ENCODE assay signal across 21 mouse cellular contexts in the genomic region with DNA sequence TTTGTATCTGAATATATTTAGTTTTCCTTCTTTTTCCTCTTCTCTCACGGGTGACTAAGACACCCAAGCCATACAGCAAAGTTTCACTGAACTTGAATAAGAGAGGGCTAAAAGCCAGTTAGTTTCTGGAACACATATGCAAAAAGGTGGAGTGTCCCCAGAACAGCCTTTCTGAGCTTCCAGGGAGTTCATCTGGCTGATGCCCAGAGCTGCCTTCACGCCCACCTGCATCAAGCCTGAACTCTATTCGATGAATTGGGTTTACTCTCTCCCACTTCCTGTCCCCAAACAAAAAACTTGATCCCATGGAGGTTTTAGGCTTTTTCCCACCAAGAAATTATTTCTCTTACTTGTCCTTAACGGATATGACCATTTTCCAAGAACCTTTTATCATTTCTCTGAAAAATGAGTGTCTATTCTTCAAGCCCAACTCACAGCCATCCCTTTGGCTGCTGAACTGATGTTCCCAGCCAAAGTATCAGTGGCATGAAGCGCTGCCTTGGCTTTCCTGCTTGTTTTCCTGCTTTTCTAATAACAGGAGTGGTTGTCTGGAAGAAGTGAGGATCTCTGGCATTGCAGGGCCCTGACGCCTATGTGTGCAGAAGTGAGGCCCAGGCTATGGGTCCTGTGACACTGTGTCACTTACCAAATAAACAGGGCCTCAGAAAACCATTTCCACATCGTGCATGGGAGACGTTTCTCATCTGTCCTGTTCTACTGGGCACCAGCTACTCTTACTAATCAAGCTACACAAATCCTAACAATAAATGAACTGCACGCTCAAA. TPM values are rescaled to one million over a fixed set of nuclear protein-coding genes. Genes with fewer than 3 reads are reported as not detected.
A peak's percentile ranks its signal among the peaks of the same experiment; 100 is the strongest.
DNase-seq lines count a peak whose midpoint lies in the region; ATAC-seq and TF ChIP-seq lines count a peak whose summit lies in the region.
"Had no signal": no experiment of that assay in that cellular context is flagged by ENCODE, and none has a peak within 500 bp of the region (broad histone marks: within the 10 kb centered on the region; RNA-seq: fewer than 3 reads in every experiment).

No protein-coding gene starts in this region.

- no peak overlapping the region for H3K4me3 ChIP-seq in gastrocnemius, adult 2 months
- no peak overlapping the region for H3K4me3 ChIP-seq in heart, embryonic 12.5 days
- H3K4me3 ChIP-seq in brown adipose tissue, adult 24 weeks (ENCODE audit: insufficient read depth, low read depth, low read length): no peak overlapping the region
- H3K4me3 ChIP-seq: embryonic facial prominence, embryonic 12.5 days; hindbrain, embryonic 13.5 days; intestine, embryonic 15.5 days had no signal

- H3K36me3 ChIP-seq in heart, embryonic 12.5 days: no peaks in the 10 kb centered on the region
- H3K36me3 ChIP-seq: embryonic facial prominence, embryonic 12.5 days; hindbrain, embryonic 13.5 days; intestine, embryonic 15.5 days had no signal

- peaks cover 16% of the 10 kb centered on the region for H3K27me3 ChIP-seq in heart, embryonic 12.5 days (replicated peaks)

- peak overlapping the region; percentile 17; the same call in 1 of the 2 replicates for H3K27ac ChIP-seq in gastrocnemius, adult 2 months
- no peak overlapping the region for H3K27ac ChIP-seq in heart, embryonic 12.5 days (ENCODE audit: poor library complexity, severe bottlenecking)
- peak overlapping the region; percentile 24 for H3K27ac ChIP-seq in brown adipose tissue, adult 24 weeks (replicated peaks; ENCODE audit: low read depth, low read length)
- H3K27ac ChIP-seq: embryonic facial prominence, embryonic 12.5 days; hindbrain, embryonic 13.5 days; hindbrain, postnatal 0 days; intestine, embryonic 15.5 days; kidney, postnatal 0 days had no signal

- no peak overlapping the region for H3K4me2 ChIP-seq in heart, embryonic 12.5 days
- H3K4me2 ChIP-seq: embryonic facial prominence, embryonic 12.5 days; hindbrain, embryonic 13.5 days; intestine, embryonic 15.5 days had no signal

- WGBS in heart, embryonic 12.5 days: 74% methylated on average over 9 of the region's 9 CpGs

- no peaks in the 10 kb centered on the region for H3K9me3 ChIP-seq in heart, embryonic 12.5 days (replicated peaks)
- H3K9me3 ChIP-seq: embryonic facial prominence, embryonic 12.5 days; hindbrain, embryonic 13.5 days; intestine, embryonic 15.5 days had no signal

- ATAC-seq in heart, embryonic 12.5 days (ENCODE audit: insufficient number of reproducible peaks, low FRiP score): no peak
- ATAC-seq: forebrain, embryonic 14.5 days; hindbrain, postnatal 0 days; intestine, embryonic 15.5 days had no signal

- peak overlapping the region; percentile 24; the same call in 1 of the 2 replicates for H3K9ac ChIP-seq in heart, embryonic 12.5 days
- H3K9ac ChIP-seq: embryonic facial prominence, embryonic 12.5 days; hindbrain, embryonic 13.5 days; intestine, embryonic 15.5 days had no signal

- DNase-seq in gastrocnemius, adult 2 months: peak; percentile 32
- no peak for DNase-seq in gastrocnemius, postnatal 4 days (ENCODE audit: low spot score in 2 of 2)
- no peak for DNase-seq in heart, postnatal 4 days
- peak; percentile 29 for DNase-seq in 3T3-L1 (ENCODE audit: low read depth, low spot score)
- no peak for DNase-seq in lung, adult 18-20 months
- DNase-seq: adrenal gland, adult 8-10 months; adrenal gland, postnatal 36 days; cerebellum, adult 11 months; cerebellum, adult 9-10 months; cerebellum, postnatal 25 days; gastrocnemius, postnatal 14 days; heart, postnatal 36 days; kidney, adult 8-10 months had no signal

- H3K4me1 ChIP-seq in heart, embryonic 12.5 days (replicated peaks): no peaks in the 10 kb centered on the region; the same call in 1 of the 2 replicates
- H3K4me1 ChIP-seq in brown adipose tissue, adult 24 weeks (ENCODE audit: control insufficient read depth, insufficient read depth, insufficient read length, low read length): no peaks in the 10 kb centered on the region
- H3K4me1 ChIP-seq: embryonic facial prominence, embryonic 12.5 days; hindbrain, embryonic 13.5 days; intestine, embryonic 15.5 days had no signal

- no peak for TF ChIP-seq CTCF in gastrocnemius, adult 2 months (IDR thresholded peaks at IDR 0.05)

- intact Hi-C loops in gastrocnemius, adult 2 months (cut with DNase I): no loop called here

RNA-seq across cellular contexts. Expression of a gene that starts 9.0 kb away (rescaled TPM):
- total RNA-seq in gastrocnemius, adult 2 months (2021): under 1 TPM; 0.59 to 0.64 TPM
- under 1 TPM; 0.36 to 0.42 TPM for total RNA-seq in gastrocnemius, postnatal 4 days (2021)
- polyA plus RNA-seq in heart, embryonic 12.5 days (2016; fragmentation: Nextera tagmentation; extraction: Ambion mirVana): 1.4 and 1.5 TPM in 2 replicates
- total RNA-seq in heart, postnatal 4 days (2021): 1 to 10 TPM; 4.4 to 4.7 TPM
- polyA plus RNA-seq in brown adipose tissue, adult 24 weeks (2012; ENCODE audit: insufficient read depth, insufficient read length, missing spikeins): 3.0 and 3.1 TPM in 2 replicates

Comparison
In these comparisons a context has a peak if more than half of its experiments do, and no peak if none do; other contexts are left out.
1. DNase-seq: peak in gastrocnemius, adult 2 months (single experiment) and 3T3-L1 (single experiment); none in gastrocnemius, postnatal 4 days (0 of 2), heart, postnatal 4 days (single experiment) and lung, adult 18-20 months (0 of 2).